Mouse (Mus musculus) liver, embryonic 14.5 days (tissue): Measurements from ENCODE around the gene Rag2. TPM values are rescaled to one million over a fixed set of nuclear protein-coding genes. Genes with fewer than 3 reads are reported as not detected.

Source experiments
- ATAC-seq: fragments of 200-750 bp; cut with Nextera tagmentation; 2 replicates; pipeline ENCODE4 v1.8.0; 2017; ENCODE audit warnings: moderate number of reproducible peaks, mild to moderate bottlenecking, moderate library complexity; ENCODE audit not compliant: insufficient read depth
- DNase-seq, 3 experiments: peaks; one replicate each; pipeline ENCODE4 v3.0.0-alpha.2; 2012 to 2013; ENCODE audit warnings: low read depth in 3 of 3, low spot score in 3 of 3
- H3K27ac ChIP-seq: fragments of 300-500 bp; sonication (generic); 2 replicates; pipeline ENCODE4 v1.5.1; 2014; ENCODE audit warnings: moderate library complexity, mild to moderate bottlenecking, control low read depth, inconsistent platforms
- H3K27me3 ChIP-seq: fragments of 300-500 bp; sonication (generic); 2 replicates; pipeline ENCODE4 v1.6.1; 2014; ENCODE audit warnings: mild to moderate bottlenecking, low read length, moderate library complexity; ENCODE audit not compliant: control insufficient read depth, insufficient read depth
- H3K36me3 ChIP-seq: fragments of 300-500 bp; sonication (generic); replicated peaks from 2 replicates; pipeline ENCODE4 v1.6.1; 2014; ENCODE audit warnings: low read depth; ENCODE audit not compliant: control insufficient read depth, insufficient read depth
- H3K4me1 ChIP-seq, 2 experiments: fragments of 200-500 bp in 1 of 2; fragments of 300-500 bp in 1 of 2; sonication (generic) in 1 of 2; replicated peaks; 2 replicates each; pipeline ENCODE4 v1.6.1; 2012 to 2014; ENCODE audit warnings: antibody characterized with exemption in 1 of 2, inconsistent platforms in 1 of 2, low read length in 1 of 2; ENCODE audit not compliant: control insufficient read depth in 2 of 2, insufficient read depth in 2 of 2
- H3K4me2 ChIP-seq: fragments of 300-500 bp; sonication (generic); 2 replicates; pipeline ENCODE4 v1.6.1; 2014; ENCODE audit warnings: low read depth, mild to moderate bottlenecking, control low read depth, moderate library complexity
- H3K4me3 ChIP-seq, 2 experiments: fragments of 200-500 bp in 1 of 2; fragments of 300-500 bp in 1 of 2; sonication (generic) in 1 of 2; 2 replicates each; pipeline ENCODE4 v1.5.1; 2012 to 2014; ENCODE audit warnings: low read depth in 2 of 2, low read length in 2 of 2, mild to moderate bottlenecking in 2 of 2, control low read depth in 1 of 2, inconsistent platforms in 1 of 2, moderate library complexity in 1 of 2; ENCODE audit not compliant: insufficient read depth in 1 of 2
- H3K9ac ChIP-seq: fragments of 300-500 bp; sonication (generic); replicated peaks from 2 replicates; pipeline ENCODE4 v1.6.1; 2014; ENCODE audit warnings: mild to moderate bottlenecking, control low read depth, moderate library complexity
- H3K9me3 ChIP-seq: fragments of 300-500 bp; sonication (generic); 2 replicates; pipeline ENCODE4 v1.6.1; 2016; ENCODE audit warnings: low read length, mixed read lengths; ENCODE audit not compliant: control insufficient read depth
- CTCF ChIP-seq: IDR thresholded peaks from 2 replicates; pipeline ENCODE4 v1.5.1; 2016; ENCODE audit warnings: antibody characterized with exemption, low read depth, control low read depth
- EP300 ChIP-seq: IDR thresholded peaks from 2 replicates; pipeline ENCODE4 v1.6.1; 2016; ENCODE audit warnings: antibody characterized with exemption, low read depth
- WGBS: fragments of 180-500 bp; shearing (Covaris S2); extraction: QIAGEN DNeasy Blood & Tissue Kit; methylation state at CpG from one replicate; pipeline ENCODE4 v1.1.7; 2014; ENCODE audit not compliant: insufficient replicate concordance; 5-methylcytosine and 5-hydroxymethylcytosine counted together
- polyA plus RNA-seq, 2 experiments: library from polyadenylated mRNA; depleted of rRNA in 1 of 2; stranded (reverse) in 1 of 2; unstranded in 1 of 2; fragments of >200 nt; fragmentation: Nextera tagmentation in 1 of 2; extraction: Ambion mirVana in 1 of 2; gene quantifications; 2 replicates each; pipeline versions ENCODE4 v1.2.1 to v1.2.3; 2012 to 2014

Gene Rag2
- polyA plus RNA-seq (2012; rRNA removed) (0.11 and 0.17 TPM in 2 replicates), polyA plus RNA-seq (2014; fragmentation: Nextera tagmentation; extraction: Ambion mirVana) (0.20 and 0.43 TPM in 2 replicates)

GRCm38 (mm10) chr2:101624526-101624925 is at the start of gene Rag2:
Gene Rag2, plus strand, starts transcription at chr2:101624718.
- Histone ChIP-seq H3K4me3 (no peak within 1 kb of the TSS), H3K27ac (no peak within 1 kb of the TSS), H3K9ac (no peak within 1 kb of the TSS), H3K4me1 (0 out of 4 replicates have a peak, but pooled peaks cover 0 to 6% of the 10 kb centered on the region in 2 experiments), H3K36me3 (no peaks in the 10 kb centered on the region), H3K4me2 (no peak within 1 kb of the TSS), H3K9me3 (no peaks in the 10 kb centered on the region), H3K27me3 (no peaks in the 10 kb centered on the region)
- DNase-seq (no peak), ATAC-seq (no peak)
- WGBS, result 41% methylated on average over 4 of the region's 4 CpGs
- TF ChIP-seq CTCF (no peak), EP300 (no peak)

- no peak overlapping the region for H3K4me2 ChIP-seq
- H3K9me3 ChIP-seq, result no peaks in the 10 kb centered on the region
- H3K36me3 ChIP-seq, result no peaks in the 10 kb centered on the region
- no peak overlapping the region for H3K27ac ChIP-seq
- 70% methylated on average over 4 of the region's 4 CpGs for WGBS
- no peaks in the 10 kb centered on the region for H3K27me3 ChIP-seq
- H3K9ac ChIP-seq, result no peak overlapping the region
- no peaks in the 10 kb centered on the region for H3K4me1 ChIP-seq
- H3K4me3 ChIP-seq, result no peak overlapping the region
- ATAC-seq (no peak), DNase-seq (no peak)
- no peak for TF ChIP-seq EP300
Observed at GRCm38 (mm10) chr2:101577243-101577642, 47.3 kb upstream of the Rag2 start.

GRCm38 (mm10) chr2:101580027-101580426 is 44.5 kb upstream of the Rag2 start:
- no peak overlapping the region for H3K4me3 ChIP-seq
- no peaks in the 10 kb centered on the region for H3K4me1 ChIP-seq
- ATAC-seq, result no peak
- H3K9ac ChIP-seq, result no peak overlapping the region
- TF ChIP-seq EP300 (no peak), CTCF (no peak)
- H3K27me3 ChIP-seq, result no peaks in the 10 kb centered on the region
- DNase-seq, result no peak
- H3K9me3 ChIP-seq, result no peaks in the 10 kb centered on the region
- H3K36me3 ChIP-seq, result no peaks in the 10 kb centered on the region
- no peak overlapping the region for H3K27ac ChIP-seq
- no peak overlapping the region for H3K4me2 ChIP-seq
- WGBS, result 60% methylated on average over 2 of the region's 2 CpGs

- Histone ChIP-seq H3K9ac (no peak overlapping the region), H3K4me3 (no peak overlapping the region), H3K36me3 (no peaks in the 10 kb centered on the region), H3K4me2 (no peak overlapping the region), H3K27me3 (no peaks in the 10 kb centered on the region), H3K4me1 (no peaks in the 10 kb centered on the region), H3K27ac (no peak overlapping the region), H3K9me3 (no peaks in the 10 kb centered on the region)
- TF ChIP-seq CTCF (no peak), EP300 (no peak)
- ATAC-seq (no peak), DNase-seq (no peak)
- 63% methylated on average over 1 of the region's 1 CpGs for WGBS
Observed at GRCm38 (mm10) chr2:101580428-101580827, 44.1 kb upstream of the Rag2 start.

GRCm38 (mm10) chr2:101580977-101581376 is 43.5 kb upstream of the Rag2 start:
- Histone ChIP-seq H3K9me3 (no peaks in the 10 kb centered on the region), H3K4me3 (no peak overlapping the region), H3K4me2 (no peak overlapping the region), H3K27me3 (no peaks in the 10 kb centered on the region), H3K36me3 (no peaks in the 10 kb centered on the region), H3K9ac (no peak overlapping the region), H3K4me1 (no peaks in the 10 kb centered on the region), H3K27ac (no peak overlapping the region)
- WGBS, result 37% methylated on average over 3 of the region's 3 CpGs
- TF ChIP-seq CTCF (no peak), EP300 (no peak)
- DNase-seq (no peak), ATAC-seq (no peak; the same call in 1 of the 2 replicates)

- no peak for ATAC-seq
- no peak overlapping the region for H3K4me3 ChIP-seq
- no peaks in the 10 kb centered on the region for H3K9me3 ChIP-seq
- TF ChIP-seq EP300 (no peak), CTCF (no peak)
- DNase-seq, result no peak
- no peaks in the 10 kb centered on the region for H3K27me3 ChIP-seq
- H3K9ac ChIP-seq, result no peak overlapping the region
- no peak overlapping the region for H3K4me2 ChIP-seq
- 69% methylated on average over 3 of the region's 3 CpGs for WGBS
- no peaks in the 10 kb centered on the region for H3K36me3 ChIP-seq
- no peak overlapping the region for H3K27ac ChIP-seq
- H3K4me1 ChIP-seq, result no peaks in the 10 kb centered on the region
Observed at GRCm38 (mm10) chr2:101581418-101581817, 43.1 kb upstream of the Rag2 start.
